In the genomic region with DNA sequence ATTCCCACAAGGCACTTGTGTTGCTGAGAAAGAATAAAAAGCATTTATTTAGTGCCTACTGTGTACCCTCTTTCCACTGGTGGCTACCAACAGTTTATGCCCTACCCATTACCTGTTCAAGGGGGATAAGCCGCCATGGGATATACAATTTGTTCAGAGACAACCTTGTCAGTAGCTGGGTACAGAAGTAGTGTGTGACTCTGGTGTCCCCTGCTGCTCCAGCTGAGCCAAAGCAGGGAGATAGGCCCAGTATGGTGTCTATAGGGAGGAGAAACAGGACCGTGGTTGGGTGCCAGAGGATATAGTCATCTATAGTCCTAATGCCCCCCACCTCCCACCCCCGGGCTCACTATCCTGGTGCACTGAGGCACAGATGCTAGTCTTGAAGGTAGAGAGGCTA, we compare ENCODE assay signal across 13 mouse cellular contexts.
DNase-seq lines count a peak whose midpoint lies in the region; ATAC-seq and TF ChIP-seq lines count a peak whose summit lies in the region.
"Had no signal": no experiment of that assay in that cellular context is flagged by ENCODE, and none has a peak within 500 bp of the region (broad histone marks: within the 10 kb centered on the region; RNA-seq: fewer than 3 reads in every experiment).

No protein-coding gene starts in this region.

- H3K27ac ChIP-seq in midbrain, postnatal 0 days (ENCODE audit: low read depth, low read length): no peak overlapping the region
- no peak overlapping the region for H3K27ac ChIP-seq in midbrain, embryonic 13.5 days
- H3K27ac ChIP-seq: embryonic facial prominence, embryonic 12.5 days; limb, embryonic 15.5 days; macrophage had no signal

- H3K4me2 ChIP-seq in midbrain, postnatal 0 days (ENCODE audit: low read depth, low read length, poor library complexity, severe bottlenecking): no peak overlapping the region
- no peak overlapping the region for H3K4me2 ChIP-seq in midbrain, embryonic 13.5 days (replicated peaks)
- H3K4me2 ChIP-seq: embryonic facial prominence, embryonic 12.5 days; limb, embryonic 15.5 days had no signal

- no peak overlapping the region for H3K4me3 ChIP-seq in midbrain, postnatal 0 days (ENCODE audit: low read depth, low read length)
- no peak overlapping the region for H3K4me3 ChIP-seq in midbrain, embryonic 13.5 days (replicated peaks)
- H3K4me3 ChIP-seq: embryonic facial prominence, embryonic 12.5 days; limb, embryonic 15.5 days had no signal

- no peaks in the 10 kb centered on the region for H3K4me1 ChIP-seq in midbrain, postnatal 0 days (ENCODE audit: insufficient read depth, low read length)
- H3K4me1 ChIP-seq in midbrain, embryonic 13.5 days (replicated peaks): peaks cover 16% of the 10 kb centered on the region
- H3K4me1 ChIP-seq: embryonic facial prominence, embryonic 12.5 days; limb, embryonic 15.5 days had no signal

- H3K9ac ChIP-seq in midbrain, postnatal 0 days (replicated peaks; ENCODE audit: low read length, poor library complexity, severe bottlenecking): no peak overlapping the region
- no peak overlapping the region for H3K9ac ChIP-seq in midbrain, embryonic 13.5 days (replicated peaks)
- H3K9ac ChIP-seq: embryonic facial prominence, embryonic 12.5 days; limb, embryonic 15.5 days had no signal

- H3K27me3 ChIP-seq in midbrain, postnatal 0 days (ENCODE audit: insufficient read depth, low read length): no peaks in the 10 kb centered on the region
- H3K27me3 ChIP-seq in midbrain, embryonic 13.5 days: no peaks in the 10 kb centered on the region; the same call in 1 of the 2 replicates
- no peaks in the 10 kb centered on the region for H3K27me3 ChIP-seq in splenic B cell, adult 2 months (ENCODE audit: control insufficient read depth, insufficient read depth, low read length, poor library complexity, severe bottlenecking)
- H3K27me3 ChIP-seq: embryonic facial prominence, embryonic 12.5 days; limb, embryonic 15.5 days had no signal

- intact Hi-C loops in left cerebral cortex, postnatal 25 days (cut with DNase I): no loop called here

- TF ChIP-seq CTCF in midbrain, postnatal 0 days (IDR thresholded peaks at IDR 0.05): peak; percentile 63

- no peaks in the 10 kb centered on the region for H3K9me3 ChIP-seq in midbrain, postnatal 0 days (ENCODE audit: low read length)
- no peaks in the 10 kb centered on the region for H3K9me3 ChIP-seq in midbrain, embryonic 13.5 days
- H3K9me3 ChIP-seq: embryonic facial prominence, embryonic 12.5 days; limb, embryonic 15.5 days had no signal

- peak; percentile 11 for DNase-seq in kidney, adult 9 months
- no peak for DNase-seq in kidney, adult 18-20 months
- no peak for DNase-seq in midbrain, postnatal 0 days (ENCODE audit: low spot score)
- DNase-seq in NIH3T3 (ENCODE audit: low read depth): peak; percentile 34
- DNase-seq in splenic B cell, adult 2 months (ENCODE audit: low read depth, low spot score): peak; percentile 53
- DNase-seq in left cerebral cortex, postnatal 25 days (ENCODE audit: low spot score in 2 of 2): no peak
- no peak for DNase-seq in ovary, postnatal 14 days (ENCODE audit: low spot score)
- DNase-seq: cerebellum, postnatal 25 days; kidney, postnatal 25 days had no signal

- WGBS in midbrain, postnatal 0 days: 89% methylated on average over 3 of the region's 3 CpGs
- 80% methylated on average over 3 of the region's 3 CpGs for WGBS in midbrain, embryonic 13.5 days

- no peak for ATAC-seq in midbrain, postnatal 0 days (ENCODE audit: low FRiP score)
- ATAC-seq in midbrain, embryonic 13.5 days: no peak

- no peaks in the 10 kb centered on the region for H3K36me3 ChIP-seq in midbrain, postnatal 0 days (ENCODE audit: insufficient read depth, low read length)
- H3K36me3 ChIP-seq in midbrain, embryonic 13.5 days: no peaks in the 10 kb centered on the region
- no peaks in the 10 kb centered on the region for H3K36me3 ChIP-seq in splenic B cell, adult 2 months (ENCODE audit: control insufficient read depth, insufficient read depth, low read length, poor library complexity, severe bottlenecking)
- H3K36me3 ChIP-seq: embryonic facial prominence, embryonic 12.5 days; limb, embryonic 15.5 days had no signal

Comparison
In these comparisons a context has a peak if more than half of its experiments do, and no peak if none do; other contexts are left out.
1. DNase-seq: peak in kidney, adult 9 months (single experiment), NIH3T3 (single experiment) and splenic B cell, adult 2 months (single experiment); none in kidney, adult 18-20 months (single experiment), midbrain, postnatal 0 days (single experiment), left cerebral cortex, postnatal 25 days (0 of 2) and ovary, postnatal 14 days (single experiment).